Mouse (Mus musculus): ENCODE measurements around the gene Lrp1. TPM values are rescaled to one million over a fixed set of nuclear protein-coding genes. Genes with fewer than 3 reads are reported as not detected.

Gene Lrp1
- total RNA-seq, 1 experiment from 2014 or later, result 254 TPM

DNA sequence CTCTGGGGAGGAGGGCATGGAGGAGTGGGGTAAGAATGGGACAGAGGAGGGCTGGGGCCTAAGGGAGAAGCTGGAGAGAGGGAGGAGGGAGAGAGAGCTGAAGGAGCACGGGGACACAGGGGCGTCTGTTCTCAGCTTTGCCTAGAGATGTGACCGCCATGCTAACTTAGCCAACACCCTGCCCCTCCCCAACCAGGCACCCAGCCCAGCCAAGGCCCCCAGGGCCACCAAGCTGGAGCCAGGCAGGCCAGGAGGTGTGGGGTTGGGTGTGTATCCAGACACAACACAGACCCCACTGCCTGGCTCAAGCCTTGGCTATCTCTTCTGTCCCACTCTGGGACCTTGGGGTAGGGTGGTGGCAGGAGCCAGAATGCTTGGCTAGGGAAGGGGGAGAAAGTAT, 5.4 kb downstream of the Lrp1 start:
- DNase-seq, result peak; percentile 42

DNA sequence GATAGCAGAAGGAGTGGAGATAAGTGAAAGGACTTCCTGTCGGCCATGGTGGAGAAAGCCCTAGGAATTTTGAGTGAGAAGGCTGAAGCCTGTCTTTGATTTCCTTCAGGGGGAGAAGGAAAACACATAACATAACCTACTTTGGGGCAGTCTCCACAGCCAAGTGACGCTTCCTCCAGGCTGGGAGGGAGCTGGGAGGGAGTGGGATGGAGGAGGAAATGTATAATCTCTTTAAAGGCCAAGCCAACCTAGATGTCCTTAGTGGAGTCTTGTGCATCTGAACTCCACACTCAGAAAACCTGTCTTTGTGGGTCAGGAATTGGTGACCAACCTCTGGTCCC, 5.9 kb downstream of the Lrp1 start:
- no peak for DNase-seq

DNA sequence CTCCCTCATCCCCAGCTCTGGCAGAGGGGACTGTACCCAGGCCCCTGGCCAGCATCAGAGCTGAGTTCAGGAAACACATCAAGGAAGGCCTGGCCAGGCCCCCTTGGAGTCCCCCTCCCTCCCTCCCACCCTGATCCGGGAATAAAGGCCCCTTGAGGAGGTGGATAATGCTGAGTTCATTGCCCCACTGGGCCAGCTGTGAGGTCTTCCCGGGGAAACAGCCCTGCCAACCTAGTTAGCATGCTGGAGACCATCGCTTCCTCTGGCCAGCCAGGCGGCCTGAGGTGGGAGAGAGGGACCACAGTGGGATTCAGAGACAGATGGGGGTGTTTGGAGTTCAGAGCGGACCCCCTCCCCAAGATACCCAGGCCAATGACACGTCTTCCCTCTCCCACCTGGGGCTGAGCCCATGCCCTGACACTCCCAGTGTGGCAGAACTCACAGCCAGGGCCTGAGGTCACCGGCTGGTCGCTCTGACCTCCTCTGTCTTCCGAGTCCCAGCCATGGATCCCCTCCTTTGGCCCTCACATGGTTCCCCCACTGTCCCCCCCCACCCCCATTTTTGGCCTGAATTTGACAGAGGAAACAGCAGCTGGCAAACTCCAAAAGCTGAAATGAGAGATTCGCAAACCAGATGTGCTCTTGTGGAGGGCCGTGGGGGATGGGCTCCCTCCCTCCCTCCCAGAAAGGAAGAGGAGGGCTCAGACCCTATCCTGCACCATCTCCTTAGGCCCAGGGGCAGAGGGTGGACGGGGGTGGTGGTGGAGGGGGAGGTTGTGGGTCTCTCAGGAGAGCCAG, 6.5 kb downstream of the Lrp1 start:
- no peak for DNase-seq

DNA sequence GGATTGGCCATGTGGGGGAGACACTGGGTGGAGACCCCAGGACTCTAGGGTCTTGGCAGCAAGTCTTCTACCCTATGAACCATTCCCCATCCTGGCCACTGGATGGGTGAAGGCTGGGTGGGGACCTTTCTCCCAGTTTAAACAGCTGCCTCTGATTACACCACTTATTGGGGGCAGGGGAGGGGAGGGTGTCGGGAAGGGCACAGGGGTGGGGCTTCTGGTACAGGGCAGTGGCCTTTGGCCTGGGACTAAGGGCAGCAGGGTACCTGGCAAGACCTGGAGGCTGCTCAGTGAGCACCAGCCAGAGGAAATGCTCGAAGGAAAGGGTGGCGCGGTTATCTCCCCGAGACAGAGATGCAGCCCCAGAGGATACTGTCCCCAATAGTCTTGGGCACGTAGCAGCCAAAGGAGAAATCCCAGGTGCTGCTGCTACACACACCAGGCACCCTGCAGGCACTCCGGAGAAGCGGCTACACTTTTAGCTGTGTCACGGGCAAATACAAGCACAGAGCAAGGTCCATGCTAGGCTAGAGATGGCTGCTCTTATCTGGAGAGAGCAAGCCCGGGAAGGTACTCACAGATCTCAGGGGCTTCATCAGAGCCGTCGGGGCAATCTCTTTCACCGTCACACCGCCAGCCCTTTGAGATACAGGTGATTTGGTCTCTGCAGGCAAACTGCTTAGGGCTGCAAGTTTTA, 8.7 kb downstream of the Lrp1 start:
- no peak for DNase-seq

DNA sequence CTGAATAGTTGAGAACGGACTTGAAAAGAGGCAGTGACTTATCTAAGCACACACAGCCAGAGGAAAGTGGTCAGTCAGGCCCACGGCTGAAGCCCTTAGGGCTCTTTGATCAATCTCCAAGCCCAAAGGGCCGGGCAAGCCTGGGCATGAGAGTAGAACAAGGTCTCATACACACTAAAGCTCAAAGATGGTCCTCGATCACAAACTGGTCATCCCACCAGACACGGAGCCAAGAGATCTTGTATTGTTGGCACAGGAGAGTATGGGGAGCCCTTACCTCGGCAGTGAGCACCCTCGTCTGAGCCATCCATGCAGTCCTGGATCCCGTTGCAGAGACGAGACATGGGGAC, 10.9 kb downstream of the Lrp1 start:
- no peak for DNase-seq

DNA sequence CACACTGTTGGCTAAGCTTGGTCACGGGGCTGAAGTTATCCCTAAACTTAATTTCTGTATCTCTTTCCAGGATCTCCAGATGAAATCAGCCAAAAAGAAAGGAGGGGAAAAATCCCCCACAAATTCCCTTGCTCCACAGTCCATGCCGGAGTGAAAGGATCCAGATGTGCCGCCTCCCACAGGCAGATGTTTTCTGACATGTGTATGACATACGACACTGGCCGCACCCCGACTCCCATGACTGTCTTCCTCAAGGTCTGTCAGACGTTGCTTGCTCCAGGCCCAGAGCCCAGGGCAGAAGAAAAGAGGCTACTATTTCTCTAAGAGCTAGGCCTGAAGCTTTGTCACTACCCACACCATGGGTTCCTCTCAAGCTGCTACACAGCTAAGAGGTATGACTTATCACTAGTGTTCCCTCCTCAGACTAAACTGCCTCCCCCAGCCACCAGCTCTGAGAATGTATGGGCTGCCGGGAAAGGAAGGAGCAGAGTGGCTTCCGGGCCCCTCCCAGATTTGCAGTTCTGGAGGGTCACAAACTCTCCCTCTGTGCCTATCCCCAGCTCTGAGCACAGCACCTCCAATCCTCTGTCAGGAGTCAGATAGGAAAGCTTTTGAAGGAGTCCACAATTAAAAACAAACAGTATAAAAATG, 11.4 kb downstream of the Lrp1 start:
- no peak for DNase-seq

DNA sequence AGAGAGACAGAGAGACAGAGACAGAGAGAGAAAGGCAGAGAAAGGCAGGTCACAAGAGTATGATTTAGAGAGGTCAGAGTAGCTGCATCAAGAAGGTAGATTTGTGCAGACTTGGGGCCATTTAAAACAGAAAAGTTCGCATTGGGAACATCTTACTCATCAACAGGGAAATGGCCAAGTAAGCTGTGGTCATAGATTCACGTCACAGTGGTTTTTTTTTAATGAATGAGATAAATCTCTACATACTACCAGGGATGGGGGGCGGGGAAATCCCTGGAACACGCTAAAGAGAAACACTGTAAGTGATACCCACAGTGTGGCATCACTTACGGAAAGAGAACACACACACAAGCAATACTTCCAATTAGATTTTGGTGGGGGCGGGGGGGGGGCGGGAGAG, 13.9 kb downstream of the Lrp1 start:
- no peak for DNase-seq

DNA sequence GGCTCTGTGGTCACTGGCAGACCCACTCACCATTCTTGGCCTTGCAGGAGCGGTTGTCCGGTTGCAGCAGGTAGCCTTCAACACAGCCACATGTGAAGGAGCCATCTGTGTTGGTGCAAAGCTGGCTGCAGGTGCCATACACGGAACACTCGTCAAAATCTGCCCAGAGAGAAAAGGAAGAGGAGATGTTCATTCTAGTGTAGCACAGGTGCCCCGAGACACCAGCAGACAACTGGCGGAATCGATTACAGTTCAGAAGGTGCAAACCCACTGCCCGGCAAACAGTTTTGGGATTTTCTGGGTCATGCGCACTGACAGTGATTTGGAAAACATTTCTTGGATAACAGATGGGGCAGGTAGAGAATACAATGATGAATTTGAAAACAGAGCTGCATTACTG, 15.2 kb downstream of the Lrp1 start:
- no peak for DNase-seq

DNA sequence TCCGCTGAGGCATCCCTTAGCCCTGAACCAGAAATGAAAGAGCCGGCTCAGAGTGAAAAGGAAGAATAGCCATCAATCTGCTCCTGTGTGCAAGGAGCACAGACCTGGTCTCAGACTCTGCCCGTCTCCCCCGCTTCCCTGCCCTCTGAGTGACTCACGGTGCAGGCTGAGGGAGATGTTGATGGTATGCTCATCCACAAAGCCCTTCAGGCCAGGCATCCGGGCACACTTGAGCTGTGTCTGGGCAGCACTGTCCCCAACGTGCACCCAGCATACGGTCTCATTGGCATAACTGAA, 15.7 kb downstream of the Lrp1 start:
- DNase-seq, result no peak

DNA sequence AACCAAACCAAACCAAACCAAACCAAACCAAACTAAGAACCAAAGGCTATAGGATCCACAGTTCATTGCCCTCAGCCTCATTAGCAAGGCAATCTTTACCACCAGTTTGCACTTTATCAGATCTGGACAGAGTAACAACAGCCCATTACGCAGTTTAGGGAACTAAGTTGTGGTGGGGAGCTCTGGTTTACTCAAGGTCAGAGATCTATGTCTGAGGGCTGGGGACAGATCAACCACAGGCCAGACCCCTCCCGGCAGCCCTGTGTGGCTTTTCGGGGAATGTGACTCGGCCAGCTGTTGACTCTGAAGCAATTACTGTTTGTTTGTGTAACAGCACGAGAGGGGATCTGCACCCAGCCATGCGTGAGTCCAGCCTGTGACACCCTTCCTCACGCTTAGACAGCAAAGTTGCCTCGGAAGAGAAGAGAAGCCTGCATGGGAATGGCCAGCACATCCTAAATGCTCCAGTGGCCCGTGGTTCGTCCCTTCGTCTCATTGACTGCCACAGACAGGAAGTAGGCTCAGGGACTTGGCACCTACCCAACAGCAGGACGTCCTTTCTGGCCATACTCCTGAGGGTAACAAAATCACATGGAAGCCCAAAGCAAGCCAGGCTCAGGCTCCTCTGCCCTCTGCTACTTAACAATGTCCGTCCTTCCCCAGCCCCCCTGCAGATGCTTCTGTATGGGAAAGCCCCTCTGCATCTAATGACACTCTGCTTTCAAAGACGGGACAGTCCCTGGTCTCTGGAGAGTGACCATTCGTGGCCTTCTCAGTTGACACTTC, 16.3 kb downstream of the Lrp1 start:
- DNase-seq, result peak; percentile 58

DNA sequence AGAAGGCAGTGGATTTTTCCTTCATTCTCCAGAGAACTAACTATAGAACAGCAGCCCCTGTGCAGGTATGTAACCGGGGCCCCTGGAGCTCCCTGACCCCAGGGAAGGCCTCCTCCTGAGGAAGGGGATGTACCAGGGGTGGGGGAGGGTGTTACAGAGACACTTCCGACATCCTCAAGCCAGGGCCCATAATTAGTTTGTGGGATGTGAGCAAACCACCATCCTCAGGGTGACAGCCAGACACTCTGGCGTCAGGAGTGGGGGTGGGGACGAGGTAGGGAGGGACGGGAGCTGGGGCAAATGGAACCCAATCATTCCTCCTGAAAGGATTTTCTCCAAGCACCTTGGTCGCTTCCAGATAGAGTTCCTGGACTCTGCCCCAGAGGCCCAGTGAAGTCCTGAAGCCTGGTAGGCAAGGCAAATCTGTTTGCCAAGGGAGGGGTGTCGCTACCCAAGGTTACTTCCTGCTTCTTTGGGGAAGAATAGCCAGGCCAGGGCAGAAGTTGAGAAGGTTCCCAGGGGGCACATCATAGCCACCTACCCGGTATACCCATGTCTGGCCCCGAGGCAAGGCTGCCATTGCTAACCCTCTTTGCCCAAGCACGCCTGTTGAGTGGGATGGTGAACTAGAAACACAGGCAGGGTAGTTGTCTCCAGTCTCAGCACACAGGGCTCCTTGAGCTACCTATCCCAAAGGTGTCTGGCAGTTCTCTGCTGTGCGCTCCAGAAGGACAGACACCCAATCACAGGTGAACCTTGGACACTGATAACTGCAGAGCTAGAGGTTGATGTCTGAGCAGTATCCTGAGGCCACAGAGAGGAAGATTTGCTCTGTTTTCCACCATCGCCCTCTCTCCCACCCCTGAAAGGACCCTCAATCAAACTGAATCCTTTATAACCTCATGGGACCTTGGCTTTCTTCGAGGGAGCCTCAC, 17.2 kb downstream of the Lrp1 start:
- no peak for DNase-seq

DNA sequence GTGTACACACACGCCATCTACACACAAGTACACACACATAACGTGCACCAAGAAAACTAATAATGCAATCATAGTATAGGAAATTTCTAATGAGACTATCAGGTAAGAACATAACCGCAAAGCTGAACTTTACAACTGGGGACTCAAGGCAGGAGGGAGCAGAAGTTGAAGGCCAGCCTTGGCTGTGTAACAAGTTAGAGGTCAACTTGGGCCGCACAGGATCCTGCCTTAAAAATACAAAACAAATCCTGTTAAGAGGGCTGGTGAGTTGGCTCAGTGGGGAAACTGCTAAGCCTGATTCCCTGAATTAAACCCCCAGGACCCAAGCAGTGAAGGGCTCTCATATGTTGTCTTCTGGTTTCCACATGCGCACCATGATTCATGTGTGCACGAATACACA, 18.8 kb downstream of the Lrp1 start:
- DNase-seq, result no peak

DNA sequence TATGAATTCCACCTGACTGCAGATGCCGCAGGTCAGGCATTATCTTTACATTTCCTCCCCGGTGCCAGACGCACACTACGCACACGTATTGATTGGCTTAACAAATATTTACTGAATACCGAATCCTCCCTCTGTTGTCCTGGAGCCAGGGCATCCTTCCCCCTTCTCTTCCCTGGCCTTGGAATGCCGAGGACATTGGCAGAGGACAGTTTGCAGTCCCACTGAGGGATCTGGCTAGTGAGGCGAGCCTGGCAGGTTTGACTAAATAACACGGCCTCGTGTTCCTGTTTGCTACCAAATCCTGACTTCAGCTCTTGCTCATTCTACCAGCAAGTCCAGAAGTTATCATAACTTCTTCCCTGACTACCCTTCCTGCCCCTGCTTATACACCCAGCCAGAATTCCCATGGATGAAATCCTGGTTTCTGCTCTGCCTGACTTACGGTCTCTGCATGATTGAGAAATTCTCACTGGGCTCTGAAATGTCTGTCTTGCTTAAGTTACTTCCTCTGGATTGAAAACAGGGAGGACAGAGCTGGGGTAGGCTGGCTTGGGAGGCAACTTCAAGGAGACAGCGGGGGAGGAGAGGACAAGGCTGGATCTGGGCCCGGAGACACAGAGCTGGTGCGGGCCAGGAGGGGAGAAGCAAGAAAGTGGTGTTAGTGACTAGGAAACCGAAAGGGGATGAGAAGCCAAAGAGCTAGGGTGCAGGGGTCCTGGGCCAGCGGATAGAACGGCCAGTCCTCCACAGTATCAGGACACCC, 21.0 kb downstream of the Lrp1 start:
- DNase-seq, result peak; percentile 56

DNA sequence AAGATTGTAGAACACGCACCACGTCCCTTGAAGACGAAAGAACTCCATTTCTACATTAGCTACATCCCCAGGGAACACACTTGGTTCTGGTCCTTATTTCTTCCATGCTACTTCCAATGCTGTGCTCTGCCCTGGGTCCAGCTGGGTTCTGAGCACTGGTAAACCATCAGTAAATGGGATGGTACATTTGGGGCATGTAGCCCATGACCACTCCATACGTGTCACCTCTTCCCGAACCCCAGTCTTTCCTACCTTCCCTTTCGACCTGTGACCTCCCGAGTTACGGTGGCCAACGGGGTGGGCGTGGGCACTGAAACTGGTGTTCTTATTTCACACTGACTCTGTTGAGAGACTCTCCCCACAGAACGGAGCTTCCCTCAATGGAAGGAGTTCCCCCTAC, 21.7 kb downstream of the Lrp1 start:
- no peak for DNase-seq

DNA sequence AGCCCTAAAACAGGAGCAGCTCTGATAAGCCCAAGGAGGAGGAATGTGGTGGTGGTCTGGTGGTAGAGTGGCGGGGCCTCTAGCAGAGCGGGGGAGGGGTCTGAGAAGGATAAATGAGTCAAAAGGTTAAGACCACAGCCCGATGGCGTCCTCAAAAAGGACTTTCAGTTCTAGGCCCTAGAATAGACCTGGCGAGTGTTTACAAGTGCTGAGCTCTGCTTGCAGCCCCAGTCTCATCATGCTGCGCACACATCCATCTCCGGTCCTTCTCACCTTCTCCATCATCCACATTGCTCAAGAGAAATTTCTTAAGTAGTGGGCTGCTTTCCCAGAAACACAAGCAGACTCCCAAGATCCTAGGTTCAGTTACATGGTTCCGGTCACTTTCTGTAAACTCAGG, 22.3 kb downstream of the Lrp1 start:
- DNase-seq, result no peak

DNA sequence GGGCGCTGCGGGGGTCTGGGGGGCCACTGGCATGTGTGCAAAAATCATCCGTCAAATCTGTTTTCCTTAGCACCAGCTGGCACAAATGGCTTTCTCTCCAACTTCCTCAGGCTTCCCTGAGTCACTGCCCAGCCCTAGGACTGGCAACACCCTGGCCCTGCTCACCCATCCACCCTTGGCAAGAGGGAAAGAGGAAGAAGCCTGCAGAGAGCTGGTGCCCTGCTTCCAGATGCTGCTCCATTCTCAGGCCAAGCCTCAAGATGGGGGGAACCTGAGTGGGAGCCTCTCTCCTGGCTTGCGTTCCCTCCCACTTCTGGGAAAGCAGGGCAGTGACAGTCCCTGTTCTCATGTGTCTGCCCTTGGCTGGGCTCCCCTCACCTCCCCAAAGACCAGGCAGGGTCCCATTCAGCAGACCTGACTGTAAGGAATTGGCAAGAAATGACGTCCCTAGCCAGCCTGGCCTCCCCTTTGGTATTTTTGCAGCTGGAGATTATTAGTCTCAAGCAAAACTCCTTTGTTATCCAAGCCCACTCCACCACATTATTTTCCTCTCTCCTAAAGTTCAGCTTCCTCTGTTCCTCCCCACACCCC, 23.5 kb downstream of the Lrp1 start:
- peak; percentile 47 for DNase-seq

DNA sequence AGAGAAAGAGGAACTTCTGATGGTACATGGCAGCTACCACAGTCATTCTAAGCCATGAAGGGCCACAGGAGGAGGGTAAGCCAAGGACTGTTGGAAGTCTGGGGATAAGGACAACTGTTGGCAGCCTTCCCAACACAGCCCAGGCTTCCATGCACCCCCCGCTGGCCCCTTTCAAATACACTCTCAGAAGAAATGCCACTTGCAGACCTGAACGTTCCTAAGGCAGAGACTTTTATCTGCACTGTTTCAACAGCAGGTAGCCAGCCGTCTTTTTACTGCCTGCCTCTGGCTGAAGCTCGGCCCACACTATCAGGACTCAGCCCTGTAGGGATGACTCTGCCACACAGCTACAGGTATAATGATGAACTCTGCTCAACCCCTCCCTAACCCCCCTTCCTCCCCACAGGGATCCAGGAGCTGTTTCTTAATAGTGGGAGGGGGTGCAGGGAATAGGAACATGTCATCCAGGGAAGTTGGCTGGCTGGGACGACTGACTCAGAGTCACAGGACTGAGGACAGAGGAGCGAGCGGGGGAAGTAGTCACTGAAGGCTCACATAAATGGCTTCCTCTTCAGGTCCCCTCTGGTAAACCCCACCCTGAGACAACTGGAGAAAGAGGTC, 24.5 kb downstream of the Lrp1 start:
- peak; percentile 49 for DNase-seq

DNA sequence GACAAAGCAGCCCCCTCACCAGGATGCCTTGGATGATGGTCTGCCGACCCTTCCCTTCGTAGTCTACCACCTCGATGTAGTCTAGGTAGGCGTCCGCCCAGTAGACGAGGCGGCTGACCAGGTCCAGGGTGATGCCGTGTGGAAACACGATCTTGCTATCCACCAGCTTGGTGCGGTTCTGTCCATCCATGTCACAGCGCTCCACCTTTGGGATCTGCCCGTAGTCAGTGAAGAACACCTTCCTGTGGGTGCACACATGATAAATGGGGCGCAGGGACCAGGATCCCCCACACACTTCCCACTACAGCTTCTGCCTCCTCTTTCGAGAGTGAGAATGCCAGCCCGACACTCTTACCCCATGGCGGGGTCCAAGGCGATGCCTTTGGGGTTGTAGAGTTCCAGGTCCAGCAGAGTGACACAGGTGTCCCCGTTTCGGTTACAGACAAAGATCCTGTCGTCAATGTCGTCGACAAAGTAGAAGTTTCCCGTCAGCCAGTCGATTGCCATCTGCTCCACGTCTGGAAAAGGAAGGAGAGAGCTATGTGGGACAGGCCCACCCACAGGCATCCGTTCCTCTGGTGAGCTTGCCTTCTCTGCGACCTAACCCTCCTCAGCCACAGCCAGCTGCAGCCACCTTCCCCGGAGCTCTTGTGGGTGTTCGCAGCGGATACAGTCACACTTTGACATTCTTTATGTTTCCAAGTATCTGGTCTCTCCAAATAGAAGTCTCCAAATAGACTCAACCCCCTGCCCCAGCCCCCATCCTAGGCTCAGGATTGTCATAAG, 25.8 kb downstream of the Lrp1 start:
- DNase-seq, result no peak

DNA sequence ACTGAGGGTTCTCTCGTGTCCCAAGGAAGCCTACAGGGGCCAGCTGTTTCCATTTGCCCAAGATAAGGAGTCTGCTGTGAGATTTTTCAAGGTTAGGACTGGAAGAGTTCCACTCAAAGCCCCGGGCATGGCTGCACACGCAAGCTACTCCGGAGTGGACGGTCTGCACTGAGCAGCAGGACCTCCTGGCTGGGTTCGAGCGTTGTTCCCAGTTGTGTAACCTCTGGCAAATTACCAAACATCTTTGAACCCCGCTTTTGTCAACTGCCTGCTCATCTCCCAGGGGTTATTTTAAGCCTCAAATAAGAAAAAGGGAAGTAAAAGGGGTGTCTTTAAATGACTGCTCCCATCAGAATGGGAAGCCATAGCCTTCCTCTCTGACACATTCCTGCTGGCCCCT, 26.5 kb downstream of the Lrp1 start:
- DNase-seq, result no peak

DNA sequence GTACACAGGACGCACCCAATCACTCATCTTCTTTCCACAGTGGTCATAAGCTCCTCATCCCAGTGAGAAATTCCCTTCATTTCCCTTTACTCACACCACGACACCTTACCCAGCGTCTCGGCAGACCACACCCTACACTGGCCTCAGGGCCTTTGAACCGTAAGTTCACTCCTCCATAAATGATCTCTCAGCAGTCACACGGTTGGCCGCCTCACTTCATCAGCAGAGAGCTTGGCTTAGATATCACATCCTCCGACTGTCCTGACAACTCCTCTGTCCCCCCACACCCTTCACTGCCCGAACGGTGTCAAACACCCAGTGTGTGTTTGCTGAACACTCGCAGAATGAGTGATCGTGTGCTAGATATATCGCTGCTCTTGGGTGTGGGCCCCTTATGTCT, 28.1 kb downstream of the Lrp1 start:
- no peak for DNase-seq
